Mouse (Mus musculus): Measurements from ENCODE around the gene Pklr.

Pklr gene

DNA sequence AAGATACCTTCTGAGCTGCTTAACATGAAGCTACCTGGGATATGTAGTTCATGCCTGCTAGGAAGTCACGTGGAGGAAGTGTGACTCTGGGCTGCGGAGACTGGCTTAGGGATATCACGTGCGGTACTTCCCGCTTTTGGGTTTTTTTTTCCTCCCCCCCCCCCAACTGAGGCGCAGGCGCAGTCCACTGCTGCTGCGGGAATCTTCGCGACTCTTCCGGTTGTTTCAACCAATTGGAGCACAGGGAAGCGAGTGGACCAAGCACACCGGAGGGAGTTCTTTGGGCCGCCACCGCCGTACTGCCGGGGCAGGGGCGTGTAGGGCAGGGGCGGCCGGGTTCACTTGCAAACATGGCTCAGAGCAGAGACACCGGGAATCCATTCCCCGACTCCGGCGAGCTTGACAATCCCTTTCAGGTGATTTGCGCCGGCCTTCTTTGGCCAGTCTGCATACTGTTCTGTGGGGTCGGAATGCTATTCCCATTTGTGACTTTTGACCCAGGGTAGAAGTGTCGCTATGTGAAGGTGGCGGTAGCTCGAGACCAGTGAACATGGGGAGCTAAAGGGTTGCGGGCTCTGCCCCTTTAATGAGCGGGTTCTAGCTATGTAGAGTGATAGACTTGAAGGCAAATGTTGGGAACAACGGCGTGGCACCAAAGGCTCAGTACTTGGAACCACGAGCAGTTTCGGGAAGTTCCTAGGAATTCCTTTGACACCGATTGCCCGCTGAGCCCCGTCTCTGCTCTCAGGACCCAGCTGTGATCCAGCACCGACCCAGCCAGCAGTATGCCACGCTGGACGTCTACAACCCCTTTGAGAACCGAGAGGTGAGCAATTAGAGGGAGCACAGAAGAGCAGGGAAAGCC is 41.5 kb downstream of the Pklr start, which contains the start of gene Scamp3:
Scamp3 (plus strand) TSS at position 232 of the 865 bp plus-strand sequence.
- Histone ChIP-seq H3K9me3 (ENCODE audit: low read length) (no peaks in the 10 kb centered on the region), H3K27me3 (ENCODE audit: insufficient read depth, low read length) (no peaks in the 10 kb centered on the region), H3K4me1 (replicated peaks; ENCODE audit: low read depth, low read length) (peaks cover 48% of the 10 kb centered on the region), H3K36me3 (ENCODE audit: insufficient read depth, low read length) (peaks cover 86% of the 10 kb centered on the region), H3K4me3 (replicated peaks; ENCODE audit: low read length) (peak within 1 kb of the TSS; percentile 93)
- TF ChIP-seq NANOG (IDR thresholded peaks at IDR 0.05; ENCODE audit: borderline replicate concordance, low read length) (no peak), CTCF (conservative IDR thresholded peaks at IDR 0.05; ENCODE audit: low read length) (0 out of 2 replicates have a peak, but pooled peaks have one; percentile 0)

DNA sequence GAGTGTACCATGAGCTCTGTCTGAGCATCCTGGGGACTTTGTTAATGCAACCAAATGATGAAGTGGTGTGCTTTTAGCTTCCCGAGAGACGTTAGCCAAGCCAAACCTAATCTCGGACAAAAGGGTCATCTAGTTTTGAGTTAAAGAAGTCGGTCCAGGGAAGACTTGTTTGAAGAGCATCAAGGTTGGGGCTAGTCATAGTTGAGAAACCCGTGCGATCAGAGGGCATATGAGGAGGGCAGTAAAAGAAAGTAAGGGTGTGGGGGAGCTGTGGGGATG is 42.1 kb downstream of the Pklr start:
- TF ChIP-seq CTCF (conservative IDR thresholded peaks at IDR 0.05; ENCODE audit: low read length), result no peak
- no peak for TF ChIP-seq POU5F1 (IDR thresholded peaks at IDR 0.05; ENCODE audit: borderline replicate concordance, low read length)
- TF ChIP-seq NANOG (IDR thresholded peaks at IDR 0.05; ENCODE audit: borderline replicate concordance, low read length), result no peak
- Histone ChIP-seq H3K9me3 (ENCODE audit: low read length) (no peaks in the 10 kb centered on the region), H3K36me3 (ENCODE audit: insufficient read depth, low read length) (peaks cover 83% of the 10 kb centered on the region), H3K4me3 (replicated peaks; ENCODE audit: low read length) (peak overlapping the region; percentile 93), H3K4me1 (replicated peaks; ENCODE audit: low read depth, low read length) (peaks cover 53% of the 10 kb centered on the region), H3K27me3 (ENCODE audit: insufficient read depth, low read length) (no peaks in the 10 kb centered on the region)

DNA sequence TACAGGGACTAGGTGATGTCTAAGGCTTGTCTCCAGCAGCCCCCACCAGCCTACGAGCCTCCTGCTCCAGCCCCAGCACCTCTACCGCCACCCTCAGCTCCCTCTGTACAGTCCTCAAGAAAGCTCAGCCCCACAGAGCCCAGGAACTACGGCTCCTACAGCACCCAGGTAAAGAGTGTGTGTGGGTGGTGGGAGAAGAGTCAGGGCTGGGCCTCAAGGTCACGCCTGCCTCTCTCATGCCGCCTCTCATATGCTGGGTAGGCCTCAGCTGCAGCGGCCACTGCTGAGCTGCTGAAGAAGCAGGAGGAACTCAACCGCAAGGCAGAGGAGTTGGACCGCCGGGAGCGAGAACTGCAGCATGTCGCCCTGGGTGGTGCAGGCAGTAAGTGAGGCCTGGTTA is 43.1 kb downstream of the Pklr start:
- Histone ChIP-seq H3K4me3 (replicated peaks; ENCODE audit: low read length) (peak overlapping the region; percentile 93), H3K36me3 (ENCODE audit: insufficient read depth, low read length) (peaks cover 73% of the 10 kb centered on the region)

DNA sequence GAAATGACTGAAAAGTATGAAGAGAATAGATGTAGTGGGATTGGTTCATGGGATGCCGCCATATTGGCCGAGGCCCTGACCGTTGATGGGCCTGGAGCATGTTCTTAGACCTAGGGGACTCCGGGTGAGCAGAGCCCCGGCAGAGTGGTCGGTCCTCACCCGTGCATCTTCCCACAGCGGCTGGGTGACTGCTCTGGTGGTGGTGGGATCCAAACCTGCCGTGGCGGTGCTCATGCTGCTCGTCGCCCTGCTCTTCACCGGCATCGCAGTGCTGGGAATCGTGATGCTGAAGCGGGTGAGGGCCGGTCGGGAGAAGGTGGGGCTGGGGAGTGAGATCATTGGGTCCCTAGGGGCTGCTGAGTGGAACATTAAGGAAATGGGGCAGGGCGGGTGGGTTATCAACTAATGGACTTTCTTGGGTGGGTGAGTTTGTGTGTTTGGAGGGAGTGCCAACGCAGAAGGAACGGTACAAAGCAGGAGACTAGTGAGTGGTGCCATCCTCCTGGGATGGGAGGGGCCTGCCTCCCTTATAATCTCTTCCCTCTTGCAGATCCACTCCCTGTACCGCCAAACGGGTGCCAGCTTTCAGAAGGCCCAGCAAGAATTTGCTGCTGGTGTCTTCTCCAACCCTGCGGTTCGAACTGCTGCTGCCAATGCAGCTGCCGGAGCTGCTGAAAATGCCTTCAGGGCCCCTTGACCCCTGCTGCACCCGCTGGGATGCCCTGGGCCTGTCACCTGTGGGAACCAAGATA is 46.0 kb downstream of the Pklr start:
- Histone ChIP-seq H3K36me3 (ENCODE audit: insufficient read depth, low read length) (peaks cover 45% of the 10 kb centered on the region), H3K9me3 (ENCODE audit: low read length) (no peaks in the 10 kb centered on the region), H3K27me3 (ENCODE audit: insufficient read depth, low read length) (peaks cover 25% of the 10 kb centered on the region), H3K4me1 (replicated peaks; ENCODE audit: low read depth, low read length) (peaks cover 80% of the 10 kb centered on the region), H3K4me3 (replicated peaks; ENCODE audit: low read length) (peak overlapping the region; percentile 85)
- TF ChIP-seq NANOG (IDR thresholded peaks at IDR 0.05; ENCODE audit: borderline replicate concordance, low read length) (no peak), CTCF (conservative IDR thresholded peaks at IDR 0.05; ENCODE audit: low read length) (no peak), POU5F1 (IDR thresholded peaks at IDR 0.05; ENCODE audit: borderline replicate concordance, low read length) (no peak)

More for the DNA sequence above, 43.1 kb downstream of the Pklr start:
- Histone ChIP-seq H3K9me3 (ENCODE audit: low read length) (no peaks in the 10 kb centered on the region), H3K27me3 (ENCODE audit: insufficient read depth, low read length) (peaks cover 4% of the 10 kb centered on the region), H3K4me1 (replicated peaks; ENCODE audit: low read depth, low read length) (peaks cover 62% of the 10 kb centered on the region)
- no peak for TF ChIP-seq NANOG (IDR thresholded peaks at IDR 0.05; ENCODE audit: borderline replicate concordance, low read length)
- no peak for TF ChIP-seq CTCF (conservative IDR thresholded peaks at IDR 0.05; ENCODE audit: low read length)
- TF ChIP-seq POU5F1 (IDR thresholded peaks at IDR 0.05; ENCODE audit: borderline replicate concordance, low read length), result no peak

DNA sequence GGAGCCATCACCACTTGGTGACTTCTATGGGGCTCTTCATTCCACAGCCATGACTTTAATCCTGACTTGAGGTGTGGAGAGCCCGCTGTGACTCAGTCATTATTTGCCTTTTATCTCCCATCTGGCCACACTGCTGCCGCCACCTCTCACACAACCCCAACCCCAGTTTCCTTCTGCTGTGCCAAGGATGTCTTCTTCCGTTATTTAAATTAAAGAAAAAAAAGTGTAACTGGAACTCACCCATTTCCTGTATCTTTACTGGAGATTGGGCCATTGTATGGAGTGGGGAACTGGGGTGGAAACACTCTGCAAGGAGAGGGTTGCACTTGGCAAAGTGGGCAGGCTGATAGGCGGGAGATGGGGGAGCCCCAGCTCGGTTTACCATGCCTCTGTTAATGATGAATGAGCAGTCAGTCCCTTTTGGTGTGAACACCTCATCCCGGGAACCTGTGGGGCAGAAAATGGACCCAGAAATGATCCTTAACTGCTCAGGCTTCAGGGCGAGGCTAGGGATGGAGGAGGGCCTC is 46.7 kb downstream of the Pklr start:
- TF ChIP-seq CTCF (conservative IDR thresholded peaks at IDR 0.05; ENCODE audit: low read length) (no peak), POU5F1 (IDR thresholded peaks at IDR 0.05; ENCODE audit: borderline replicate concordance, low read length) (no peak), NANOG (IDR thresholded peaks at IDR 0.05; ENCODE audit: borderline replicate concordance, low read length) (no peak)
- peaks cover 45% of the 10 kb centered on the region for H3K36me3 ChIP-seq (ENCODE audit: insufficient read depth, low read length)
- H3K4me3 ChIP-seq (replicated peaks; ENCODE audit: low read length), result peak overlapping the region; percentile 85
- H3K4me1 ChIP-seq (replicated peaks; ENCODE audit: low read depth, low read length), result peaks cover 86% of the 10 kb centered on the region
- peaks cover 32% of the 10 kb centered on the region for H3K27me3 ChIP-seq (ENCODE audit: insufficient read depth, low read length)
- no peaks in the 10 kb centered on the region for H3K9me3 ChIP-seq (ENCODE audit: low read length)

DNA sequence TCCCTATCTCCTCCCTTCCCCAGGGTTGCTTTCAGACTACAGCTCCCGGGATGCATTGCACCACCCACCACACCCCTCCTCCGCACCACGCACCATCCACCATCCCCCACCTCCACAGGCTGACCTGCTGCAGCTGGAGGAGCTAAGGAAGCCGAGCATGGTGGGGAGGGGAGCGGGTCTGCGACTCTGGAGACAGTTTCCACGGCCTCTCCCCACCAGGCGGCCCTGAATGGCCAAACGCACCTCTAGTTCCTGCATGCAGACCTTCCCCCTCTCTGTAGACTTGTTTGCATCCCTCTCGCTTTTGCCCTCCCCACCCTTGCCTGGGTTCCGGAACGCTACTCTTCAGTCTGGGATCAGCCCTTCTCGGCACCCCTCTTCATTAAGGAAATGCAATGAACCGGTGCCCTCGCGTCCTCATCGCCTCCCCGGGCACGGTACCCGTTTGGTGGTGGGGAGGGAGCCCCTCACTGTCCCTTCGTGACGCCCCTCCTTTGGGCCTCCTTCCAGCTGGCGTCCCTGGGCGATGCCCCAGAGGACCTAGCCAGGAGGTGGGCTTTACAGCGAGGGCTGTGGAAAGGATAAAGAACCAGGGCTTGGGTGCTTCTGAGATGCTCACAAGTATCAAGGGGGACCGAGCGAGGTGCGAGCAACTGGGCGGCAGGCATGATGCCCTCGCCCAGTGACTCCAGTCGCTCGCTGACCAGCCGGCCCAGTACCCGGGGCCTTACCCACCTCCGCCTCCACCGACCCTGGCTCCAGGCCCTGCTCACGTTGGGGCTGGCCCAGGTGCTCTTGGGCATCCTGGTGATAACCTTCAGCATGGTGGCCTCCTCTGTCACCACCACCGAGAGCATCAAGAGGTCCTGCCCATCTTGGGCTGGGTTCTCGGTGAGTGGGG is 47.4 kb downstream of the Pklr start, which contains the start of gene Fam189b:
Fam189b (plus strand) TSS at position 86 of the 901 bp plus-strand sequence.
- Histone ChIP-seq H3K9me3 (ENCODE audit: low read length) (no peaks in the 10 kb centered on the region), H3K4me3 (replicated peaks; ENCODE audit: low read length) (peak within 1 kb of the TSS; percentile 85), H3K4me1 (replicated peaks; ENCODE audit: low read depth, low read length) (peaks cover 87% of the 10 kb centered on the region), H3K36me3 (ENCODE audit: insufficient read depth, low read length) (peaks cover 45% of the 10 kb centered on the region), H3K27me3 (ENCODE audit: insufficient read depth, low read length) (peaks cover 39% of the 10 kb centered on the region)
- TF ChIP-seq POU5F1 (IDR thresholded peaks at IDR 0.05; ENCODE audit: borderline replicate concordance, low read length), result no peak
- TF ChIP-seq CTCF (conservative IDR thresholded peaks at IDR 0.05; ENCODE audit: low read length), result no peak
- TF ChIP-seq NANOG (IDR thresholded peaks at IDR 0.05; ENCODE audit: borderline replicate concordance, low read length), result no peak

DNA sequence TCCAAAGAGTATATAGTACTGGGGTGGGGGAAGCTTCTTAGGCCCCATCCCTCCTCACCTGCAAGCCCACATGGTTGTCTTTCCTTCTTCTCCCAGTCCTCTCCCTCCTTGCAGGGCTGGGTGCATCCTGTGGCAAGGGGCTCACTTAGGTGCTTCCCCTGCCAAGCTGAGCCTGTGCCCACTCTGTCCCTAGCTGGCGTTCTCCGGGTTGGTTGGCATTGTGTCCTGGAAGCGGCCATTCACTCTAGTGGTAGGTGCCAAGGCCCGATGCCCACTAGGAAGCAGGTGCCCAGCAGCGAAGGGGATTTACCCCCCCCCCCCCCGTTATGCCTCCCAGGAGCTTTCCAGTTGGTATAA is 48.0 kb downstream of the Pklr start:
- H3K27me3 ChIP-seq (ENCODE audit: insufficient read depth, low read length), result peaks cover 41% of the 10 kb centered on the region
- peaks cover 87% of the 10 kb centered on the region for H3K4me1 ChIP-seq (replicated peaks; ENCODE audit: low read depth, low read length)
- TF ChIP-seq POU5F1 (IDR thresholded peaks at IDR 0.05; ENCODE audit: borderline replicate concordance, low read length) (no peak), NANOG (IDR thresholded peaks at IDR 0.05; ENCODE audit: borderline replicate concordance, low read length) (no peak), CTCF (conservative IDR thresholded peaks at IDR 0.05; ENCODE audit: low read length) (no peak)
- peak overlapping the region; percentile 85 for H3K4me3 ChIP-seq (replicated peaks; ENCODE audit: low read length)
- peaks cover 39% of the 10 kb centered on the region for H3K36me3 ChIP-seq (ENCODE audit: insufficient read depth, low read length)
- H3K9me3 ChIP-seq (ENCODE audit: low read length), result no peaks in the 10 kb centered on the region

Measured in E14TG2a.4 (cell line).